Mouse (Mus musculus): ENCODE measurements around the gene 4930568D16Rik. TPM values are rescaled to one million over a fixed set of nuclear protein-coding genes. Genes with fewer than 3 reads are reported as not detected.

4930568D16Rik gene
- not detected for total RNA-seq (2021)
- long read RNA-seq, experiment 1, result 0 reads
- long read RNA-seq, experiment 2, result 0 reads

GRCm38 (mm10) chr2:35367629-35368028, at the start of gene 4930568D16Rik:
TSS of gene 4930568D16Rik (minus strand) at chr2:35367729.
- DNase-seq, result no peak

GRCm38 (mm10) chr2:35417231-35417630, 49.7 kb upstream of the 4930568D16Rik start:
- DNase-seq, result no peak

- DNase-seq, result no peak
Observed at GRCm38 (mm10) chr2:35416473-35416872, 48.9 kb upstream of the 4930568D16Rik start.

GRCm38 (mm10) chr2:35412810-35413209, 45.3 kb upstream of the 4930568D16Rik start:
- no peak for DNase-seq

GRCm38 (mm10) chr2:35412246-35412645, 44.7 kb upstream of the 4930568D16Rik start:
- DNase-seq, result no peak

- no peak for DNase-seq
Observed at GRCm38 (mm10) chr2:35411640-35412190, 44.2 kb upstream of the 4930568D16Rik start.

- no peak for DNase-seq
Observed at GRCm38 (mm10) chr2:35409466-35409865, 41.9 kb upstream of the 4930568D16Rik start.

- no peak for DNase-seq
Observed at GRCm38 (mm10) chr2:35408409-35409110, 41.0 kb upstream of the 4930568D16Rik start.

- DNase-seq, result no peak
Observed at GRCm38 (mm10) chr2:35407878-35408277, 40.3 kb upstream of the 4930568D16Rik start.

GRCm38 (mm10) chr2:35407266-35407665, 39.7 kb upstream of the 4930568D16Rik start:
- DNase-seq, result no peak

- DNase-seq, result no peak
Observed at GRCm38 (mm10) chr2:35406611-35407010, 39.1 kb upstream of the 4930568D16Rik start.

- no peak for DNase-seq
Observed at GRCm38 (mm10) chr2:35402391-35402790, 34.9 kb upstream of the 4930568D16Rik start.

- no peak for DNase-seq
Observed at GRCm38 (mm10) chr2:35400739-35401138, 33.2 kb upstream of the 4930568D16Rik start.

- DNase-seq, result no peak
Observed at GRCm38 (mm10) chr2:35398184-35398828, 30.8 kb upstream of the 4930568D16Rik start.

- DNase-seq, result peak; percentile 66
Observed at GRCm38 (mm10) chr2:35397590-35398173, 30.2 kb upstream of the 4930568D16Rik start.

GRCm38 (mm10) chr2:35397096-35397495, 29.6 kb upstream of the 4930568D16Rik start, which contains the start of gene 4930402F06Rik:
TSS of gene 4930402F06Rik (minus strand) at chr2:35397175.
- no peak for DNase-seq

- no peak for DNase-seq
Observed at GRCm38 (mm10) chr2:35385441-35385871, 17.9 kb upstream of the 4930568D16Rik start.

GRCm38 (mm10) chr2:35379306-35379705, 11.8 kb upstream of the 4930568D16Rik start:
- DNase-seq, result no peak

- DNase-seq, result no peak
Observed at GRCm38 (mm10) chr2:35377600-35377999, 10.1 kb upstream of the 4930568D16Rik start.

- DNase-seq, result peak; percentile 30
Observed at GRCm38 (mm10) chr2:35373003-35373402, 5.5 kb upstream of the 4930568D16Rik start.

GRCm38 (mm10) chr2:35370686-35371085, 3.2 kb upstream of the 4930568D16Rik start:
- no peak for DNase-seq

GRCm38 (mm10) chr2:35349184-35349583, 18.3 kb downstream of the 4930568D16Rik start:
- no peak for DNase-seq

GRCm38 (mm10) chr2:35345984-35346383, 21.5 kb downstream of the 4930568D16Rik start:
- DNase-seq, result no peak
